Mouse (Mus musculus): Measurements from ENCODE around the gene Cfap299.

GRCm38 (mm10) chr5:98483507-98483906 is 154.4 kb downstream of the Cfap299 start:
- TF ChIP-seq ELF1 (IDR thresholded peaks at IDR 0.05; ENCODE audit: low read depth, low read length): no peak
- no peak for TF ChIP-seq MEF2A (IDR thresholded peaks at IDR 0.05; ENCODE audit: borderline replicate concordance, low read depth, low read length)
- TF ChIP-seq TBP (conservative IDR thresholded peaks at IDR 0.05; ENCODE audit: low read depth, low read length): no peak
- TF ChIP-seq ZC3H11A (IDR thresholded peaks at IDR 0.05; ENCODE audit: low read depth, low read length): no peak
- TF ChIP-seq TCF12 (IDR thresholded peaks at IDR 0.05; ENCODE audit: low read depth, low read length): no peak
- TF ChIP-seq EP300 (IDR thresholded peaks at IDR 0.05; ENCODE audit: low read length): no peak
- TF ChIP-seq CTCF (conservative IDR thresholded peaks at IDR 0.05 in 1 of 2, IDR thresholded peaks at IDR 0.05 in 1 of 2; ENCODE audit: low read depth in 2 of 2, low read length in 2 of 2): no peak
- no peak for TF ChIP-seq KAT2A (IDR thresholded peaks at IDR 0.05; ENCODE audit: insufficient replicate concordance, low read length)
- TF ChIP-seq ETS1 (conservative IDR thresholded peaks at IDR 0.05; ENCODE audit: low read depth, low read length): no peak
- no peak for TF ChIP-seq GABPA (IDR thresholded peaks at IDR 0.05; ENCODE audit: insufficient replicate concordance, low read depth, low read length)
- no peak for TF ChIP-seq JUND (conservative IDR thresholded peaks at IDR 0.05; ENCODE audit: low read depth, low read length)
- TF ChIP-seq MAX (IDR thresholded peaks at IDR 0.05; ENCODE audit: low read length): no peak
- TF ChIP-seq SIN3A (IDR thresholded peaks at IDR 0.05; ENCODE audit: low read length): no peak
